Mouse (Mus musculus): Measurements from ENCODE around the gene Rnf123. TPM values are rescaled to one million over a fixed set of nuclear protein-coding genes. Genes with fewer than 3 reads are reported as not detected.
"Not testable (repeated sequence)": the region's sequence is repeated elsewhere in the genome, so short reads cannot be mapped to it uniquely, and the experiment has no call there.

Rnf123 gene
- total RNA-seq, 2 experiments from 2014 or later = 83.8 to 94.8 TPM

GRCm38 (mm10) chr9:108044751-108045492, 38.2 kb downstream of the Rnf123 start:
- no peak for DNase-seq (ENCODE audit: low spot score in 2 of 2)

GRCm38 (mm10) chr9:108035331-108036156, 47.6 kb downstream of the Rnf123 start:
- no peak for DNase-seq (ENCODE audit: low spot score in 2 of 2)

DNA sequence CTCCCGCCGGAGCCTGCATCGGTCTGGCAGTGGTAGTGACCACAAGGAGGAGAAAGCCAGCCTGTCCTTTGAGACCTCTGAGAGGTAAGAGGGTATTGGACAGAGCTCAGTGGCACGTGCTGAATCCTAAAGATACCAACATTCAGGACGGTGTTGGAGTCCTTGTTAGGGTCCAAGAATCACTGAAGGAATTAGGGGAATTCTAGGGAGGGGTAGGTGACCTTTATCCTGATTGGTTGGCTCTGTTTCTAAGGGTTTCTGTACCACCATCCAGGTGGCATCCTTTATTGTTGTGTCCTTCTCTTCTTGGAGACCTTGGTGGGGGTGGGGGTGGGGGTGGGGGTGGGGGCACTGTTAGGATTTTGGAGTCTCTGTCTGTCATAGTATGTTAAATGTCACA, 51.0 kb downstream of the Rnf123 start:
- DNase-seq (ENCODE audit: low spot score in 2 of 2) = no peak

GRCm38 (mm10) chr9:108027867-108028266, 55.3 kb downstream of the Rnf123 start:
- DNase-seq (ENCODE audit: low spot score in 2 of 2) = no peak

- DNase-seq (ENCODE audit: low spot score in 2 of 2) = no peak
Observed at GRCm38 (mm10) chr9:108026584-108026983, 56.6 kb downstream of the Rnf123 start.

GRCm38 (mm10) chr9:108023216-108023615, 59.9 kb downstream of the Rnf123 start:
- no peak for DNase-seq (ENCODE audit: low spot score in 2 of 2)

DNA sequence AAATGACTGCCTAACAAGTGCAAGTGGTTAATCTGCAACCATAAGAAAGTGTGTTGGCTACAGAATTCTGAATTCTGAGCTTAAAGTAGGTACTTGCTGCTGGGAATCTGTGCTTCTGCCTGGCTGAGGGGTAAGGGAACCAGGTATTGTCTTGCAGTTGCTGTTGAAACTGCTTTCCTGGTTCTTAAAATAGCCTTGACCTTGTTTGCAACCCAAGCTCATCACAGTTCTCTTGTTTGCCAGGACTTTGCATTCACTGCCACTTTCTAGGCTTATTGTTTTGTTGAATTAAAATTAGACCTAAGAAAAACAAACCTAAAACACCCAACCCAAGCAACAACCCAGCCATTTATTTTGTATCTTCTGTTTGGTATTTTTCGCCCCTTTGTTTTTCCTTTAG, 62.4 kb downstream of the Rnf123 start:
- DNase-seq (ENCODE audit: low spot score in 2 of 2) = no peak

- no peak for DNase-seq (ENCODE audit: low spot score in 2 of 2)
Observed at GRCm38 (mm10) chr9:108017127-108017526, 66.0 kb downstream of the Rnf123 start.

GRCm38 (mm10) chr9:108013577-108013976, 69.6 kb downstream of the Rnf123 start:
- DNase-seq (ENCODE audit: low spot score in 2 of 2) = not testable (repeated sequence)

DNA sequence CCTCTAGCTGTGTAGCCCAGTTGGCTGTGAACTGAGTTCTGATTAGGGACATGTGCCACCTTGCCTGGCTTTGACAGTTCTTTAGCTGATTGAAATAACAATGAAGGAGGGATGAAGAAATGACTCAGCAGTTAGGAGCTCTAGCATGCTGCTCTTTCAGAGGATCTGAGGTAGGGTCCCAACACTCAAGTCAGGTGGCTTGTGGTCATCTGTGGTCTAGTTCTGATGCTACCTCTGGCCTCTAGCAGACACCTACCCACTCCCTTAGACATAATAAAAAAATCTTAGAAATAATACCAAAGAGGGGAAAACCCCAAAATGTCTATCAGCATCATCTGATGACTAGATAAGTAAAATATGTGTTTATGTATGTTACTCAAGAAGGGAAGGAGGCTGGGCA, 72.8 kb downstream of the Rnf123 start:
- DNase-seq (ENCODE audit: low spot score in 2 of 2) = no peak

DNA sequence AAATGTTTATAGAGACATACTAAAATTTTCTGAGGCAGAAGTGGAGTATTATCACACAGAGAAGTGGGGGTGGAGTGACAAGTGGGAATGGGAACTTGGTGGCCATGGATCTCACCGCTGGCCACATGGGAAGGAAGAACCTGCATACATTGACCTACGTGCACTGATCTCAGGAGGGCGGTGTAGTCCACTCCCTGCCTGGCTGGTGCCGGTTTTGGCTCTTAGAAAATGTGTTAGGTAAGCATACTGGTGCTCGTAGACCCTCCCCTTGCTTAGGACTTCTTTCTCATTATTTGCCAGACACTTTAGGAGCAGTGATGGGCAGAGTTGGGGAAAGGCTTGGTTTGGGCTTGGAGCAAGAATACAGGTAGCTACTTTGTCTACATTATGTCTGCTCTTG, 75.1 kb downstream of the Rnf123 start:
- DNase-seq (ENCODE audit: low spot score in 2 of 2) = no peak

DNA sequence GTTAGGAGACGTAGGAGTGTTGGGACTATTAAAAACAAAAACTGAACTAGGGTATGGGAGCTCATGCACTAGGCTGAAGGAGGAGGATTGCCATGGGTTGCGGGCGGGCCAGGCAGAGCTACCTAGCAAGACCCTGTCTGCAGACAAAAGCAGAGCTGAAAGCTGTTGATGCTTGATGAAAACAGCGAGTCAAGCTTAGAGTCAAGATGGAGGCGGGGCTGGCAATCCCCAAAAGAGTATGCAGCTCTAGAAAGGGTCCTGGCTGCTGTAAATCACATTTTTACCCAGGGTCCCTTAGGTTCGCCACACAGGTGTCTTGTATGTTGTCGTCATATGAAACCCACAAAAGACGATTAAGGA, 79.6 kb downstream of the Rnf123 start:
- no peak for DNase-seq (ENCODE audit: low spot score in 2 of 2)

DNA sequence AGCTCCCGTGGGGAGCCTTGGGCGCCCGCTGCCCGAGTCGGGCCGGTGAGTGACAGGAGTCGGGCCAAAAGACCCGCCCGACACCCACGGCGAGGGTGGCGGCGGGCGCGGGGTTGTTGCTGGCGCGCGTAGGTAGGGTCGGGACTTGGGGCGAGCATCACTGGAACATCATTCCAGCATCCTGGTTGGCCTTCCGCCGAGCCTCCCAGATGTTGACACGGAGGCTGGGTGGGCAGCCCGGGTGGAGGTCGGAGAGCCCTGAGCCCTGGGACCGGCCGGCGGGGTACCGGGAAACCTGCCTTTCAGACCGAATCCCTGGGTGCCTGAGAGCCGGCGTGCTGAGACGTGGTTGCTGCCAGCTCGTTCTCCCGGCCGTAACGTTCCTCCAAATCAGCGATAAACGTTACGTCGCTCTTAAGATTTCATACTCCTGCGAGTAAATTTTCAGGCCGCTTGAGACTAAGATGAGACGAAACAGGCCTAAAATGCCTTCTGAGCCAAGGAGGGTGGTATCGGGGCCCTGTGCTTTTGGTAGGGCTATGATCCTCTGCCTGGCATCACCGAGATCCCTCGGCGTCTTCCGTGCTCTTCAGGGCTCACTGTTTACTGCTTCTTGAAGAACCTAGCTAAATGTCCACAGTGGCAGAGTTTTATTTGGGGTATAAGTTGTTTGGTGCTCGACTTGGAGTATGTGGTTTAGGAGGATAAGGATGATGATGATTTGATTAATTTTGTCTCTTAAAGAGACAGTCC, 80.2 kb downstream of the Rnf123 start:
- no peak for DNase-seq (ENCODE audit: low spot score in 2 of 2)

GRCm38 (mm10) chr9:108001922-108002770, 81.0 kb downstream of the Rnf123 start, which contains the start of gene Ip6k1:
Ip6k1 (plus strand) TSS chr9:108002501.
- peak; percentile 99 to 100 for DNase-seq (ENCODE audit: low spot score in 2 of 2)

Small RNA genes within 50 kb of the gene (microRNA-seq; reads per million reads assigned to microRNA genes)
- gene Gm47303 (not detected), gene Mir7088 (not detected)

Other genes starting within 250 kb of the Rnf123 start
- gene Rbm6, start 210.1 kb downstream of the Rnf123 start, total RNA-seq (2021) = 10 to 100 TPM; 40.7 to 47.3 TPM
- gene Mon1a, start 195.2 kb downstream of the Rnf123 start, total RNA-seq (2021) = 1 to 10 TPM; 5.3 to 6.2 TPM
- 1 to 10 TPM; 5.3 to 5.4 TPM for gene Mst1r, start 176.5 kb downstream of the Rnf123 start, total RNA-seq (2021)
- not detected for gene Actl11, start 154.9 kb downstream of the Rnf123 start, total RNA-seq (2021)
- gene Camkv, start 147.7 kb downstream of the Rnf123 start, total RNA-seq (2021) = under 1 TPM; 0.41 to 0.52 TPM
- 1 to 10 TPM; 6.7 to 7.2 TPM for gene Traip, start 133.2 kb downstream of the Rnf123 start, total RNA-seq (2021)
- gene Uba7, start 107.8 kb downstream of the Rnf123 start, total RNA-seq (2021) = 10 to 100 TPM in 1 of 2 experiments, 1 to 10 TPM in 1; 7.8 to 12.7 TPM
- under 1 TPM; 0.76 to 0.91 TPM for gene Gm20661, start 100.3 kb downstream of the Rnf123 start, total RNA-seq (2021)
- gene Inka1, start 97.5 kb downstream of the Rnf123 start, total RNA-seq (2021) = 10 to 100 TPM; 18.8 to 22.1 TPM
- 1 to 10 TPM; 1.4 to 1.7 TPM for gene Cdhr4, start 90.8 kb downstream of the Rnf123 start, total RNA-seq (2021)
- gene Gm20662, start 87.0 kb downstream of the Rnf123 start, total RNA-seq (2021) = under 1 TPM; 0.32 to 0.86 TPM
- 10 to 100 TPM; 59.7 to 66.2 TPM for gene Ip6k1, start 80.8 kb downstream of the Rnf123 start, total RNA-seq (2021)
- gene Gmppb, start 34.1 kb downstream of the Rnf123 start, total RNA-seq (2021) = 10 to 100 TPM; 18.2 to 20.6 TPM
- gene Amigo3, start 30.2 kb downstream of the Rnf123 start, total RNA-seq (2021) = 1 to 10 TPM; 3.2 to 3.4 TPM
- gene Mst1, start 2.9 kb downstream of the Rnf123 start, total RNA-seq (2021) = under 1 TPM in 1 of 2 experiments, not detected in 1; 0.36 TPM
- gene Apeh, start 11.3 kb upstream of the Rnf123 start, total RNA-seq (2021) = 10 to 100 TPM; 47.7 to 51.5 TPM
- gene Bsn, start 107.0 kb upstream of the Rnf123 start, total RNA-seq (2021) = under 1 TPM; 0.39 to 0.41 TPM
- 100 to 1,000 TPM; 400 to 402 TPM for gene Dag1, start 180.6 kb upstream of the Rnf123 start, total RNA-seq (2021)
- gene Nicn1, start 207.1 kb upstream of the Rnf123 start, total RNA-seq (2021) = 10 to 100 TPM; 15.9 to 16.7 TPM
- gene Amt, start 213.5 kb upstream of the Rnf123 start, total RNA-seq (2021) = 1 to 10 TPM; 2.4 to 3.1 TPM
- 100 to 1,000 TPM; 272 TPM for gene Rhoa, start 222.8 kb upstream of the Rnf123 start, total RNA-seq (2021)
- gene Tcta, start 222.8 kb upstream of the Rnf123 start, total RNA-seq (2021) = 10 to 100 TPM; 24.7 to 33.9 TPM